Mouse (Mus musculus): ENCODE results near the gene Hoxb4. TPM values are rescaled to one million over a fixed set of nuclear protein-coding genes. Genes with fewer than 3 reads are reported as not detected.

Gene Hoxb4
- polyA plus RNA-seq, 1 experiment from 2014 or later = 2.7 TPM

- peaks cover 82% of the 10 kb centered on the region for H3K27me3 ChIP-seq (ENCODE audit: control insufficient read depth, insufficient read depth, low read length)
- ATAC-seq (ENCODE audit: insufficient read depth, low FRiP score) = no peak
- no peak overlapping the region for H3K4me2 ChIP-seq (ENCODE audit: low read depth, low read length)
- H3K9me3 ChIP-seq (replicated peaks; ENCODE audit: control insufficient read depth, low read length) = no peaks in the 10 kb centered on the region
- no peak overlapping the region for H3K4me3 ChIP-seq (replicated peaks; ENCODE audit: low read length)
- H3K4me1 ChIP-seq (ENCODE audit: control insufficient read depth, insufficient read depth, low read length) = no peaks in the 10 kb centered on the region
- 21% methylated on average over 14 of the region's 14 CpGs for WGBS
- no peaks in the 10 kb centered on the region for H3K36me3 ChIP-seq (ENCODE audit: control insufficient read depth, insufficient read depth, low read length)
- H3K9ac ChIP-seq (ENCODE audit: low read length) = no peak overlapping the region
- no peak overlapping the region for H3K27ac ChIP-seq (ENCODE audit: low read length)
Observed at GRCm38 (mm10) chr11:96278324-96278723, 39.7 kb upstream of the Hoxb4 start.

- under 1% methylated on average over 9 of the region's 9 CpGs for WGBS
- H3K27ac ChIP-seq (ENCODE audit: low read length) = no peak overlapping the region
- ATAC-seq (ENCODE audit: insufficient read depth, low FRiP score) = peak; percentile 77; the same call in 1 of the 2 replicates
- no peak overlapping the region for H3K4me2 ChIP-seq (ENCODE audit: low read depth, low read length)
- no peak overlapping the region for H3K9ac ChIP-seq (ENCODE audit: low read length)
- H3K9me3 ChIP-seq (replicated peaks; ENCODE audit: control insufficient read depth, low read length) = no peaks in the 10 kb centered on the region
- no peaks in the 10 kb centered on the region for H3K36me3 ChIP-seq (ENCODE audit: control insufficient read depth, insufficient read depth, low read length)
- H3K4me1 ChIP-seq (ENCODE audit: control insufficient read depth, insufficient read depth, low read length) = no peaks in the 10 kb centered on the region
- no peak overlapping the region for H3K4me3 ChIP-seq (replicated peaks; ENCODE audit: low read length)
- H3K27me3 ChIP-seq (ENCODE audit: control insufficient read depth, insufficient read depth, low read length) = peaks cover 81% of the 10 kb centered on the region
Observed at GRCm38 (mm10) chr11:96278773-96279172, 39.3 kb upstream of the Hoxb4 start.

GRCm38 (mm10) chr11:96279421-96280233, 38.4 kb upstream of the Hoxb4 start:
- H3K27ac ChIP-seq (ENCODE audit: low read length) = no peak overlapping the region

GRCm38 (mm10) chr11:96280399-96281378, 37.4 kb upstream of the Hoxb4 start:
- H3K9me3 ChIP-seq (replicated peaks; ENCODE audit: control insufficient read depth, low read length) = no peaks in the 10 kb centered on the region
- peaks cover 70% of the 10 kb centered on the region for H3K27me3 ChIP-seq (ENCODE audit: control insufficient read depth, insufficient read depth, low read length)
- H3K4me2 ChIP-seq (ENCODE audit: low read depth, low read length) = no peak overlapping the region
- no peak for ATAC-seq (ENCODE audit: insufficient read depth, low FRiP score)
- WGBS = 29% methylated on average over 8 of the region's 8 CpGs
- no peaks in the 10 kb centered on the region for H3K36me3 ChIP-seq (ENCODE audit: control insufficient read depth, insufficient read depth, low read length)
- no peak overlapping the region for H3K9ac ChIP-seq (ENCODE audit: low read length)
- no peak overlapping the region for H3K27ac ChIP-seq (ENCODE audit: low read length)
- no peak overlapping the region for H3K4me3 ChIP-seq (replicated peaks; ENCODE audit: low read length)
- H3K4me1 ChIP-seq (ENCODE audit: control insufficient read depth, insufficient read depth, low read length) = no peaks in the 10 kb centered on the region

More at GRCm38 (mm10) chr11:96279421-96280233, 38.4 kb upstream of the Hoxb4 start:
- 7% methylated on average over 31 of the region's 31 CpGs for WGBS
- peak overlapping the region; percentile 23 for H3K4me2 ChIP-seq (ENCODE audit: low read depth, low read length)
- peaks cover 74% of the 10 kb centered on the region for H3K27me3 ChIP-seq (ENCODE audit: control insufficient read depth, insufficient read depth, low read length)
- 0 out of 2 replicates have a peak overlapping the region, but pooled peaks have one; percentile 10 for H3K4me3 ChIP-seq (replicated peaks; ENCODE audit: low read length)
- no peaks in the 10 kb centered on the region for H3K4me1 ChIP-seq (ENCODE audit: control insufficient read depth, insufficient read depth, low read length)
- no peak for ATAC-seq (ENCODE audit: insufficient read depth, low FRiP score)
- H3K36me3 ChIP-seq (ENCODE audit: control insufficient read depth, insufficient read depth, low read length) = no peaks in the 10 kb centered on the region
- H3K9ac ChIP-seq (ENCODE audit: low read length) = no peak overlapping the region
- H3K9me3 ChIP-seq (replicated peaks; ENCODE audit: control insufficient read depth, low read length) = no peaks in the 10 kb centered on the region

GRCm38 (mm10) chr11:96281396-96281795, 36.7 kb upstream of the Hoxb4 start:
- Histone ChIP-seq H3K36me3 (ENCODE audit: control insufficient read depth, insufficient read depth, low read length) (no peaks in the 10 kb centered on the region), H3K9me3 (replicated peaks; ENCODE audit: control insufficient read depth, low read length) (no peaks in the 10 kb centered on the region), H3K27ac (ENCODE audit: low read length) (no peak overlapping the region), H3K4me3 (replicated peaks; ENCODE audit: low read length) (no peak overlapping the region), H3K4me1 (ENCODE audit: control insufficient read depth, insufficient read depth, low read length) (no peaks in the 10 kb centered on the region), H3K4me2 (ENCODE audit: low read depth, low read length) (no peak overlapping the region), H3K27me3 (ENCODE audit: control insufficient read depth, insufficient read depth, low read length) (peaks cover 63% of the 10 kb centered on the region), H3K9ac (ENCODE audit: low read length) (no peak overlapping the region)
- WGBS = 20% methylated on average over 18 of the region's 18 CpGs
- ATAC-seq (ENCODE audit: insufficient read depth, low FRiP score) = no peak

- peaks cover 57% of the 10 kb centered on the region for H3K27me3 ChIP-seq (ENCODE audit: control insufficient read depth, insufficient read depth, low read length)
- H3K9ac ChIP-seq (ENCODE audit: low read length) = peak within 1 kb of the TSS; percentile 69
- H3K9me3 ChIP-seq (replicated peaks; ENCODE audit: control insufficient read depth, low read length) = no peaks in the 10 kb centered on the region
- 3% methylated on average over 27 of the region's 27 CpGs for WGBS
- H3K4me1 ChIP-seq (ENCODE audit: control insufficient read depth, insufficient read depth, low read length) = no peaks in the 10 kb centered on the region
- no peak for ATAC-seq (ENCODE audit: insufficient read depth, low FRiP score)
- H3K4me2 ChIP-seq (ENCODE audit: low read depth, low read length) = peak within 1 kb of the TSS; percentile 65
- peak within 1 kb of the TSS; percentile 90; the same call in 1 of the 2 replicates for H3K27ac ChIP-seq (ENCODE audit: low read length)
- peak within 1 kb of the TSS; percentile 55 for H3K4me3 ChIP-seq (replicated peaks; ENCODE audit: low read length)
- no peaks in the 10 kb centered on the region for H3K36me3 ChIP-seq (ENCODE audit: control insufficient read depth, insufficient read depth, low read length)
Observed at GRCm38 (mm10) chr11:96281855-96282570, 36.1 kb upstream of the Hoxb4 start, which contains the start of gene Hoxb8. Gene Hoxb8, plus strand, starts transcription at chr11:96281905.

GRCm38 (mm10) chr11:96282795-96283430, 35.2 kb upstream of the Hoxb4 start:
- Histone ChIP-seq H3K9ac (ENCODE audit: low read length) (peak overlapping the region; percentile 69), H3K36me3 (ENCODE audit: control insufficient read depth, insufficient read depth, low read length) (no peaks in the 10 kb centered on the region), H3K4me1 (ENCODE audit: control insufficient read depth, insufficient read depth, low read length) (no peaks in the 10 kb centered on the region), H3K4me3 (replicated peaks; ENCODE audit: low read length) (peak overlapping the region; percentile 55), H3K4me2 (ENCODE audit: low read depth, low read length) (peak overlapping the region; percentile 65), H3K27me3 (ENCODE audit: control insufficient read depth, insufficient read depth, low read length) (peaks cover 53% of the 10 kb centered on the region), H3K27ac (ENCODE audit: low read length) (peak overlapping the region; percentile 90; the same call in 1 of the 2 replicates), H3K9me3 (replicated peaks; ENCODE audit: control insufficient read depth, low read length) (no peaks in the 10 kb centered on the region)
- 1% methylated on average over 49 of the region's 49 CpGs for WGBS
- no peak for ATAC-seq (ENCODE audit: insufficient read depth, low FRiP score)

GRCm38 (mm10) chr11:96284041-96284749, 33.9 kb upstream of the Hoxb4 start:
- H3K9ac ChIP-seq (ENCODE audit: low read length) = peak overlapping the region; percentile 69
- peaks cover 51% of the 10 kb centered on the region for H3K27me3 ChIP-seq (ENCODE audit: control insufficient read depth, insufficient read depth, low read length)
- no peaks in the 10 kb centered on the region for H3K4me1 ChIP-seq (ENCODE audit: control insufficient read depth, insufficient read depth, low read length)
- ATAC-seq (ENCODE audit: insufficient read depth, low FRiP score) = peak; percentile 15; the same call in 1 of the 2 replicates
- peak overlapping the region; percentile 65 for H3K4me2 ChIP-seq (ENCODE audit: low read depth, low read length)
- H3K27ac ChIP-seq (ENCODE audit: low read length) = peak overlapping the region; percentile 90
- H3K36me3 ChIP-seq (ENCODE audit: control insufficient read depth, insufficient read depth, low read length) = no peaks in the 10 kb centered on the region
- peak overlapping the region; percentile 55 for H3K4me3 ChIP-seq (replicated peaks; ENCODE audit: low read length)
- 1% methylated on average over 41 of the region's 49 CpGs for WGBS
- H3K9me3 ChIP-seq (replicated peaks; ENCODE audit: control insufficient read depth, low read length) = no peaks in the 10 kb centered on the region

All from stomach, embryonic 16.5 days (tissue).